Mouse (Mus musculus): ENCODE measurements around the gene Cdc42se1.

The Cdc42se1 gene

DNA sequence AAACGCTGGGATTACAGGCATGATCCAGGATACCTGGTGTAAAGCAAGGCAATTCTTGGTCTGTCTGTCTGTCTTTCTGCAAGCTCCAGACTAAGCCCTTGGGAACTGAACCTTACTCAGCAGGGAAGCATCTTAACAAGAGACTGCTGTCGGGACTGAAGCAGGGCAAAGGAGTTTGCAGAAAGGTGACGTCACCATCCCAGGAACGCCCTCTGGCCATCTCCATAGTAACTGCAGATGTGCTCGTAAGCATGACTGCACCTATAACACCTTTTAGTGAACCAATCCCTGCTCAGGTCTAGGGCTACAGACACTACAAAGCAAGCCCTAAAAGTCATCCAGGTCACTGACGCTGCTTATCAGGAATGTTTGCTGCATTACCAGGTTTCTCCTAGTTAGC, 4.2 kb upstream of the Cdc42se1 start:
- DNase-seq, result peak; percentile 65

DNA sequence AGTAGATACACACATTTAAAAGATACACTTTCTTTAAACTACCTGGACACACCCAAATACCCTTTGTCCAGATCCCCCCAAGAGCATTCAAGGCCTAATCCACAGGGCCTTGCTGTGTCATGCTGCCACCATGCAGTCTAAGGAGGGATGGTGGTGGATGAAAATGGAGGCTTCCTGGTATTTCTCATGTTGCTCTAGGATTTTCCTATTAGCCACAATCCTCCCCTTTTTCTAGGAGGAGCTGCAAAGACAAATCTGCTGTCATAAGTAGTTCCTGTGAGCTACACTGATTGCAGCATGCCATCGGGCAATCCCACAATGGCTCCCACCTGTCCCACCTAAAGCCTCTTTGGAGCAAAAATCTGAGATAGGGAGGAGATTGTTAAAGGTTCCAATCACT, 1.3 kb upstream of the Cdc42se1 start:
- DNase-seq, result no peak

DNA sequence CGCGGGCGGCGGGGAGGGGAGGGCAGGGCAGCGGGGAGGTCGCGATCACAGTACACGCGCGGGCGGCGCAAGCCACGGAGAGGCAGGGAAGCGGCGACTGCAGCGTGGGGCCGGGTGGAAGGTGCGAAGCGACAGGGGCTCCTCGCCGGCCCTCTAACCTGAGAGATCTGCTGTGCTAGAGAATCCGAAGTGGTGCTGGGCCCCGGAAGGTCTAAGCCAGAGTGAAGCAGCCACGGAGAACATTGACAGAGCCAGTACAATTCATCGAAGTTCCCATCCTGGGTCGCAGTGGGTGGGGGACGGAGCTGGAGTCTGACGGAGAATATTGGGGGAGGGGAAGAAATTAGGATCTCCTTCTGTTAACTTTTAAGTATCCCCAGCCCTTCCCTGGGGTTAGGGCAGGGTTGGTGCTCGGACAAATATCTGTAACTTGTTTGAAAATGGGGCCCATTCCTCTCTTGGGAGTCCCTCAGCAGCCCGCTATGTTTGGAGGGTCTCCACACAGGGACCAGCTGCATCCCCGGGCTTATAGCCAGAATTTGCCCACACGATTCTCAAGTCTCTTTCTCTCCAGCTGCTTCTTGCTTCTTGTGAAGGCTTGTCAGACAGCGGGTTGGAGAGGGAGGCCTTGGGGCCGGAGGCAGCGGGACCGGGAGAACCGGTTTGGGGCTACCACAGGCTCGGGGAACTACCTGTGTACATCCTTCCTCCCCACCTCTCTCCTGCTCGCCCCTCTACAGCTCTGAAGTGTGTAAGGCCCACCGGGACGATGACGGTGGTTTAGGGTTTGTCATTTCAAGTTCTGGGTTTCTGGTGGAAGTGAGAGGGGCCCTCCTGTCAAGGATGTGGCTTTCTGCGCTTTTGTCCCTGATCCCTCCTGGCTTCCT, 605 bp downstream of the Cdc42se1 start:
- DNase-seq, result peak; percentile 70

DNA sequence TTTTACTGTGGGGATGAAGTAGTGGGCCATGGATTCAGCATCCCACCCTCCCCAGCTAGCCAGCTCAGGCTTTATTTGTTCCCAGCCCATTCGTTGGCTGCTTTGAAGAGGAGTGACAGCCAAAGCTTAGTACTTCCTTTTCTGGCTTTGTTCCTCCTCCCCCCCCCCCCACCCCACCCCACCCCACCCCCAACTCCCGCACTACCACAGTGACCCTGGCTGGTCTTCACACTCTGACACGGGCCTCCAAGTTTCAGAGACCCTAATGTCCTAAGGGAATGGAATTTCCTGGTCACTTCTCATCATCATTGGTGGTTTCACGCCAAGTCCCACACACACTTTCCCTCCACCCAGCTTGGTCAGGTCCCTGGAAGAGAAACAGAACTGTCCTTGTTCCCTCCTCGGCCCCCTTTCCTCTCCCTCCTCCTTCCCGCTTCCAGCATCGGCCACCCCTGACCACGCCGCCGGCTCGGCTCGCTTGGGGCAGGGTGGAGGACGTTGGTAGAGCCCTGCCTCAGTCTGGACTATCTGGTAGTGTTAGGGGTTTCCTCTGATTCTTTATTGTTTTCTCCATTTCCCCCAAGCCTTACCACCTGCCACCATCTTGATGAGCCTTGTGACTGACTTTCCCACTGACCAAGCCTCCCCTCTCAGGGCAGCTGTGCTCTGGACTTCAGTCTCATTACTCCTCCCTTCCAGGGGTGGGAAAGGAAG, 1.4 kb downstream of the Cdc42se1 start:
- DNase-seq, result peak; percentile 68

DNA sequence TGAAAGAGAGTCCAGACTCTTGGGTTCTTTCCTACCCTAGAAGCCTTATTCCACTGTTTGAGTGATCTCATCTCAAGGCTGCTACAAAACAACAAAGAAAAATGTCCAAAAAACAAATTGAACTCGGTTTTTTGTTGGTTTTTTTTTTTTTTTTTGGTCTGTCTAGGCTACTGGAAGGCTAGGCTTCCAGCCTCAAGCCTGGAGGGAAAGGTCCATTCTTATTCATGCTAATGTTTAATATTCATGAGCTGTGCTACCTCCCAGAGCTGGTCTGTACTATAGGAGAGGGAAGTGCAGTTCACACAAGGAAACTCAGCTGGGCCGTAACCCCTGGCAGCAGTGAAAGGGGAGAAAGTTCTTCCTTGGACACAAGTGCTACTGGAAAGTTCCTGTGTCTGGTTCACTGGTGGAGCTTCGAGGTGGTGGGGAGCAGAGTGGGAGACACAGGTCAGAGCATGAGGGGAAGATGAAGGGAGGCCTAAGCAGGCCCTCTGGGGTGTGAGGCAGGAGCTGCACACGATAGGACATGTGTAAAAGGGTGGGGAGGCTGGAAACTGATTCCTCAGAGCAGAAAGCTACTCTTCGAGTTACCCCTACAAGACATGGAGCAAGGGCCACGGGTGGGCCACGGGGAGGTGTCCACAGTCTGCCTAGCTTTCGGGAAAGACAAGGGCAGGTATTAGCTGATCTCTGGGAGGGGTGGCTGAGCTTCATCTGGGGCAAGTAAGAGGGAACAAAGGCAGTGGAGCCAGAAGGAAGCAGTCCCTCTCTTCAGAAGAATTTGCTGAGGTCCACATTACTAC, 2.2 kb downstream of the Cdc42se1 start:
- DNase-seq, result peak; percentile 64

- peak; percentile 28 for DNase-seq
These were observed 3.0 kb downstream of the Cdc42se1 start, which contains the start of gene Mllt11 for GRCm38 (mm10) chr3:95231298-95232221. TSS of gene Mllt11 (minus strand) at chr3:95232171.

GRCm38 (mm10) chr3:95232771-95233170, 4.2 kb downstream of the Cdc42se1 start:
- DNase-seq, result peak; percentile 59

DNA sequence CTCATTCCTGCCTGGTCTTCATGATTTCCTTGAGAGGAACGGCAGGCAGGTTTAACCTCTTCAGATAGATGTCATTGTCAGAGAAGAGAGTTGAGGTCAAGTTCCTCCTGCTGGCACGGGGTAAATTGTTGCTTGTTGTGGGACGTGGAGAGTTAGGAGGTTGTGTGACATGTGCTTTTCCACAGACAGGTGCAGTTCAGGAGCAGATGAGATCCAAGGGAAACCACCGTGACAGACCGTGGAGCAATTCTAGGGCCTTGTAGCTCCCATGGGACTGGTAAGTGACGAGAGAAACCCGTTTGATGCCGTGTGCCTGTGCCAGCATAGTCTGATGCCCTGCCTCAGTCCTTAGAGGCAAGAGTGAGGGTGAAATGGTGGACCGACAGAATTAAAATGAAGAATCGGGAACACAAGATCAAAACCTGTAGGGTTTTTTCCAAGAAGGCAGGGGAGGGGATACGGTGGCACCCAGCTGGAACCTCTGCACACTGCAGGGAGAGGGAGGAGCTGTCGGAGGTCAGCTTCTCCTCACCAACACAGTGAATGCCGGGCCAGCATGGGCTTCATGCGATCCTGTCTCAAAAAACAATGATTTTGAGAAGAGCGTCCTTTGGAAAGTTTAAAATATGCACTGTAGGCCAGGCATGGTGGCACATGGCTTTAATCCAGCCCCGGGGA, 4.9 kb downstream of the Cdc42se1 start:
- DNase-seq, result peak; percentile 35

- DNase-seq, result no peak
These were observed 7.1 kb downstream of the Cdc42se1 start for GRCm38 (mm10) chr3:95235386-95236301.

DNA sequence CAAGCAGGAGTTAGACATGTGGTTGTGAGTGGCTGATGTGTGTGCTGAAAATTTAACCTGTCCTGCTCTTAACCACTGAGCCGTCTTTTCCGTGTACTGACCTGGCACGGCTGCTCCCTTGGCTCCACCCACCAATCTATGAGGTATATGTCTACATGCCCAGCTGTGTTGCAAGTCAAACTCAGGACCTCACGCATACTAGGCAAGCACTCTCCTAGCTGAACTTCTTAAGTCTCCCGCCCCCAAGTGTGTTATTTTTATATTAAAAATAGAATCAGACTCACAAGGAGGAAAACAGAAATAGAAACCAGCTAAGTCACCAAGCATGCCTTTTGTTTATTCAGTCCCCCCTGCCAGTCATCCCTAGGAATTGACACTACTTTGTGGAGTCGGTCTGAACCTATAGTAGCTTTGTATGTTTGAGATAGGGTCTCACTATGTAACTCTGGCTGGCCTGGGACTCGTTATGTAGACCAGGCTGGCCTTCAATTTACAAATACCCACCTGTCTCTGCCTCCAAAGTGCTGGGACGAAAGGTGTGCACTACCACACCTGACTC, 9.1 kb downstream of the Cdc42se1 start:
- DNase-seq, result no peak

DNA sequence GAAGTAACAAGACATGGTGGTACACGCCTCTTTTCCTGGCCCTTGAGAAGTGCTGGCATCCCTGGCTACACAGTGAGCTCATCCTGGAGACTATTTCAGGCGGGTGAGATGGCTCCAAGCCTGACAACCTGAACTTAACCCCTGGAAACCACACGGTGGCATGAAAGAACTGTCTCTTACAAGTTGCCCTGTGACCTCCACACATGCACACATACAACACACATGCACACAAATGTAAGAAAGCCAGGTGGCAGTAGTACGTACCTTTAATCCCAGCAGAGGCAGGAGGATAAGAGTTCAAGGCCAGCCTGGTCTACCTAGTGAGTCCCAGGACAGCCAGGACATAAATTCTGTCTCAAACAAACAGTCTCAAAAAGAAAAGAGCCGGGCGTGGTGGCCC, 10.5 kb downstream of the Cdc42se1 start:
- DNase-seq, result no peak

- no peak for DNase-seq
These were observed 11.4 kb downstream of the Cdc42se1 start for GRCm38 (mm10) chr3:95239971-95240370.

- no peak for DNase-seq
These were observed 12.4 kb downstream of the Cdc42se1 start for GRCm38 (mm10) chr3:95240900-95241299.

DNA sequence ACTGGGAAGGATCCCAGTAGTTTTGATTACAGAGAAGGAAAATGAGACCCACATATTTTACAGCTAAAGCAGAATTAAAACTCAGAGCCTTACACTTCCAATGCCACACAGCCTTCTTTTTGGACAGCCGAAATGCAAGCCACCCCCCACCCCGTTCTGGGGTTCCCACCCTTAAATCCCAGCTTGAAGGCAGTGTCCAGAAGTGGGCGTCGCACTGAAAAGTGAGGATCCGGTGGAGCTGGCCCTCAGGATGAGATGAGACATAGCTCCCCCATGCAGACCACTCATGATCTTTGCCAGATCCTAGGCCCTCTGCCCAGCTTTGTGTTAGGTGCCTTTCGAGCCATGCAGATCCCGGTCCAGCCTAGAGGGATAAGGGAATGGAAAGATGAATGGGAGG, 13.0 kb downstream of the Cdc42se1 start, which contains the start of gene Gm128:
Gene Gm128, minus strand, starts transcription at position 101 of the 400 bp plus-strand sequence.
- no peak for DNase-seq

- no peak for DNase-seq
These were observed 14.6 kb downstream of the Cdc42se1 start for GRCm38 (mm10) chr3:95243086-95243485.

- DNase-seq, result peak; percentile 46
These were observed 18.1 kb downstream of the Cdc42se1 start for GRCm38 (mm10) chr3:95246465-95247231.

GRCm38 (mm10) chr3:95247660-95248336, 19.3 kb downstream of the Cdc42se1 start:
- no peak for DNase-seq

DNA sequence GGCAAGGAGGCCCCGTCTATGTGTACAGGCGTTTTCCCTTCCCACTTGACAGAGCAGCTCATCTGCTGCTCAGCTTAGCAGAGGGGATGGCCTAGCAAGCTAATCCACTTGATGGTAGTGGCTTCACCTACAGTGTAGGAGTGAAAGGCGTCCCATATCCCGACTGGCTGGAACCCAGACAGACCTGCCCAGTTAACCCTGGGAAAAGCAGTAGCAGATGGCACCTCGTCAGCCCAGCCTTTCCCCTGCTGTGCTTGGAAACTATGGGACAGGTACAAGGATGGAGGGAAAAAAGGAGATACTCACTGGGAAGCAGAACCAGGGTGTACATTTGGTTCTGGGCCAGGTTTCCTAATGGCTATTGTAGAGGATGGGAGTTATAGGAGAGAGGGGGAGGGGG, 21.8 kb downstream of the Cdc42se1 start:
- DNase-seq, result no peak

Measured in kidney, adult 18-20 months (tissue).